Mouse (Mus musculus) thymus, postnatal 4 days (tissue): ENCODE results near the gene Armc3.
"Not testable (repeated sequence)": the region's sequence is repeated elsewhere in the genome, so short reads cannot be mapped to it uniquely, and the experiment has no call there.

Experiments
- DNase-seq: peaks from one replicate; pipeline ENCODE4 v3.0.0; 2021

Armc3 gene

DNA sequence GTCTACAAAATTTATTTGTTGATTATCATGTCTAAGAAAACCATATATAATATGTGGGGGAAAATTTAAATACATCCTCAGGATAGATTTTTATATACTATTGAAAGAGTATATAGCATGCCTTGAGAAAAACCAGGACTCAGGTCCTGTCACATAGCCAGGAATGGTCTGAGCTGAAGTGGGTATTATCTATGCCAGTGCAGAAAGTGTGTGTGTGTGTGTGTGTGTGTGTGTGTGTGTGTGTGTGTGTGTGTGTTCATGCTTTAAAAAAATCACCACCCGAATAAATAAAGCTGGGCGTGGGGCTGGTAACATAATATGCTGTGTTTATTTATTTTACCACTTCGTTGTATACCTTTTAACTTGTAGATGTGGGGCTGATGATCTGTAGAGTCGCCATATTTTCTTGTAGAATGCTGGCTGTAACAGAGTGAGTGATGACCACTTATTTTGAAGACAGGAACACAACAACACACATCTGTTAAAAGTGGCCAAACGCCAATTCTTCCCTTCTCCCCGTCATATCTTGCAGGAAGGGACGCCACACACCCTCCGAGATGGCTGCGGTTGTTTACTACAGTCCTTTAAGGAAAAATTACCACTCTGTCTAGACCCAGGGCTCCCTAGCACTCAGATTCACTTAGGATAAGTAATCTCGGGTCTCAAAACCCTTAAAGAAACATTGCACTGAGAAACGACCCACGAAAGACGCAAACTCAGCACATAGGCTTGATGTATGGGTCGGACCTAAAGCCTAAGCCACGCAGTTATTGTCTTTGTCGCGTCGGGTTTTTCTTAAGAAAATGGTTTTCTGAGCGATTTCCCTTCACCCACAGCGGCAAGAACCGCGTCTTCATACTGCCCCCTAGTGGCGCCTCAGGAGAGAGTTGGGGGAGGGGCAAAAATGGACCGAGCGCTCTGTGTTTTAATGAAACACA is 76.8 kb downstream of the Armc3 start:
- DNase-seq = peak; percentile 90

DNA sequence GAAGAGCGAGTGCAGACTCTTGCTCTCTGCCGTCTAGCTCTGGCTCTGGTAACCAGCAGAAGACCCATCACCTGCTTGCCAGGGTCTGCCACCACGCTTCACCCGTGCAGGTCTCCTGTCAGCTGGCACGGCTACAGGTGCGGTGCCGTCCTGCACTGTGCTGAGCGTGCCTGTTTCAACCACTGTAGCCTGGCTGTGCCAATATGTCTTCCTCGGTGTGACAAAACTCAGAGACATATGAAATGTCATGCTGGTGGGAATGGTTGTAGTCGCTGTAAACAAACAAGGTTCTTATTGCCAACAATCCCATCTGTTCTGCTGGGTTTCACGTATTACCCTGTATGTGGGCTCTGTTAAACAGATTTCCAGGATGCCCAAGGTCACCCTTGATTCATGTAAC is 81.2 kb downstream of the Armc3 start:
- no peak for DNase-seq

DNA sequence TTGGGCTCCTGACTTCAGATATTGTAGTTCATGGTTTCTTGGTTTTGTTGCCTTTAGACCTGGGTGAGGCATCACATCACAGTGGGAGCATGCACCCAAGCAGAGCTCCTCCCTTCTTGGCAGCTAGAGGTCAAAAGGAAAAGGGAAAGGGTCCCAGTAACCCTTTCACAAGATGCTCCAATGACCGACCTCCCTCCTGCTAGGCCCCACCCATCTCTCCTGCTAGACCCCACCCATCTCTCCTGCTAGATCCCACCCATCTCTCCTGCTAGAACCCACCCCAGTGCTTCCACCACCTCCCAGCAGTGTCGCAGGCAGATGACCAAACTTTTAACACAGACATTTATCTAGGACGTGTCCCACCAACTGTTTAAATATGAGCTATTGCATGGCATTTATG is 93.3 kb downstream of the Armc3 start:
- no peak for DNase-seq

DNA sequence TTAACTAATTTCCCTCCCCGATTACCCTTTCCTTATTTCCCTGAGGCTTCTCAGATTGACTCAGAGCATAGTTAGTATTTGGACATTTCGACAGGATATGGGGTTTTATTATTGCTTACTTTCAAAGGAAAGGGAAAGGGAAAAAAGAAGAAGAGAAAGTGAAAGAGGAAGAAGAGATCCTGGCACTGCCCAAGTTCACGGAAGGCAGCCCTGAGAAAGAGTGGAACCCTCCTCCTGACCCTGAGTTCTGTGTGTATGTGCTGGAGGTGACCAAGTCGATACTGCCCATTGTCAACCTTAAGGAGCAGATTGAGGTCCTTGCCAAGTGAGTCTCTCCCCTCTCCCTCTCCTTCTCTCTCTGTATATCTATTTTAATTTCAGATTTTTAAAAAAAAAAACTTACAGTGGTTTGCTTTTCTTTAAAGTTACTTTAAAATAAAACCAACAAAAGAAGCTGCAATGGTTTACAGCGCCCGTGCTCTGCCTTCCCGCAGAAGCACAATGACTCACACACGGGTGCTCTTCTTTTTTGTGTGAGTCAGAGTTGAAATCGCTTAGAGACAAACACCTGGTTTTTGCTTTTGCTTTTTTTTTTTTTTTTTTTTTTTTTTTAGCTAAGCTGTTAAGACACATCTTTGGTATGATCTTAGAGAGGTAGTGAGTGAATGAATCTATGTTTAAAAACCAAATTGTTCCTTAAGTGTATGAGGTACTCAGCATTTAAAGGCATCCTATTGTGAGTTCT is 101.4 kb downstream of the Armc3 start:
- DNase-seq = peak; percentile 47

DNA sequence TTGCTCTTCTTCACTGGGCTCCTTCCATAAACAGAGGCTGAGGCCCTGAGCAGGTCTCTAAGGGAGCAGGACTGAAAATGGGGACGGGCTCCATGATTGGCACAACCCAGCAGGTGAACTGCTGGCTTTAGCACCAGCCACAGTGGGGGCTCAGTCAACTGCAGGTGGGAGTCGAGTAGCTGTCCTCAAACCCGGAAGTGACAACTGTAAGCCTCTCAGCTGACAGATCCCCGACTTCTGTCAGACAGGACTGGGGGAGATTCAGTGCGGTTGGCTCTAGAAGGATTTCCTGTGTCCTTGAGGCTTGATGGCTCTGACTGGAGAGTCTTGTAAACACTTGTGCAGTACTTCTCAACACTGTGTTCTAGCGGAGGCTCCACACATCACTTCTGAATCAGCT is 102.1 kb downstream of the Armc3 start:
- peak; percentile 72 for DNase-seq

DNA sequence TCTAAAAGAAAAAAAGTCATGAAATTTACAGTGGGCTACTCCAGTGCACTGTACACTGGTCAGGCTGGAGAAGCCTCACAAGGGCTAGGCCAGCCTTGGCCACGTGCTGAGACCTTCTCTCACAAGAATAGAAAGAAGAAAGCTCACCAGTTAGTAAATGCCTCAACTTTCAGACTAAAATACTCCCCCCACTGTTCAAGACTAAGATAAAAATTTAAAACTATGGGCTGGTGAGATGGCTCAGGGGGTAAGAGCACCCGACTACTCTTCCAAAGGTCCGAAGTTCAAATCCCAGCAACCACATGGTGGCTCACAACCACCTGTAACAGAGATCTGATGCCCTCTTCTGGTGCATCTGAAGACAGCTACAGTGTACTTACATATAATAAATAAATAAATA is 104.0 kb downstream of the Armc3 start:
- DNase-seq = not testable (repeated sequence)

DNA sequence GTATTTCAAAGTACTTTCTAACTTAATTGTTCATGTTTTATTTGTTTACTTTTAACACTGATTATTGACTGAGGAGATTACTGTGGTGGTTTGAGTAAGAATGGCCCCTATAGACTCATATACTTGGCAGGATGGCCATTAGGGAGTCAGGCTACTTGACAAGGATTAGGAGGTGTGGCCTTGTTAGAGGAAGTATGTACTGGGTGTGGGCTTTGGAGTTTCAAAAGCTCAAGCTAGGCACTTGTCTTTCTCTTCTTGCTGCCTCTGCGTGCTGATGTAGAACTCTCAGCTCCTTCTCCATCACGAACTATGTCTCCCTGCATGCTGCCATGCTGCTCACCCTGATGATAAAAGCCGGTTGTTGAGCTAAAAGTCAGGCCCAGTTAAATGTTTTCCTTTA is 111.4 kb downstream of the Armc3 start:
- no peak for DNase-seq

DNA sequence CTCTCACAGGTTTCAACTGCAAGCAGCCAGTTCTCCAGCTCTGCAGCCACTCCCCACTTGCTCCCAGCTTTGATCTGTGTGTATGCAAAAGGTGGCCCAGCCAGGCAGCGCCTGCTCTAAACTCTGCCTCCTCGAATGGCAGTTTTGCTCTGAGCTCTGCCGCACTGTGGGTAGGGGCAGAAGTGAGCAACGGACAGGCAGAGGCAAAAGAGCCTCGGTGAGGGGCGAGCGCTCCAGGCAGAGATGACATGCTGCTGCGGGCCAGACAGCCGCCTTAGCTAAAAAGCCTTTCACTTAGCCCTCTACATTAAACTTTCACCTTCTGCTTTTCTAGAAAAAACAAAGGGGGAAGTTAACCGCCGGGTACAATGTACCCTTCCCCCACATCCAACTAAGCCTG is 117.0 kb downstream of the Armc3 start:
- DNase-seq = peak; percentile 56

DNA sequence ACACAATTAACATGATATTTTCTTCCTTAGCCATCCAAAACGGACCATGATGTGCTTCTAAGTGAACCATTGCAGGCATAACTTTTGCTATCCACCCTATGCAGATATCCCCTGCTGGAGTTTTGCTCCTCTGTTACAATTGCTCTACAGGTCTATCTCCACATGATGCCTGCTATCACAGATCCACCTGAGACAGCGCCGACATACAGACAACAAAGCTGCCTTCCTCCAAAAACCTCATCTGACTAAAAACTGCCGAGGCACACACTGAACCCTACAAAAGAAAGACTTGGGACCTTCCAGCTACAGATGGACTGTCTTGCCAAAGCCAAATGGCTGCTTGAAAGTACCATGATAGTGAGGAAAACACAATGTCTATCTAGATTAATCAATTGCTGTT is 117.6 kb downstream of the Armc3 start:
- no peak for DNase-seq

DNA sequence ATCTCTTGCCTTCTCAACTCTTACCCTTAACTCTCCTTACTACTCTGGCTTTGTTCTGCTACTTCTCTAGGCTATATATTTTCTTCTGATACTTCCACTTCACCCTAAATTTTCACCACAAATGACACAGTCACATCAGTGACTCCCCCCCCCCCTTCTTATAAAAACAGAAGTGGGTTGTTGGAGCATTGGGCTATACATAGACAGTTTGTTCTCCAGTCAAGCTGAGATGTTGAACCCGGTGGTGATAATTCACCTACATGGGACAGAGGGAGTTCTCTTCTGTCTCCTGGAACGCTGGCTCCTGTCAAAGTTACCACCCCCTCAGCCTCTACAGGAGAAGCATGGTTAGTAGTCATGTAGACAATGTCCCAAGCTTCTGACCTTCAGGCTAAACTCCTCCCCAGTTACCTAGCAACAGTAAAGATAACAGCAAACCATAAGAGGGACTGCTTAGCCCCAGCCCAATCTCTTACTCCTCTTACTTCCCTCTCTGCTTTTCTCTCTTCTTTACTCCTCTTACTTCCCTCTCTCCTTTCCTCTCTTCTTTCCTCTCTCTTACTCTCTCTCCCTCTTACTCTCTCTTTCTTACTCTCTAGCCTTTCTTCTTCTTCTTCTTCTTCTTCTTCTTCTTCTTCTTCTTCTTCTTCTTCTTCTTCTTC is 118.2 kb downstream of the Armc3 start:
- not testable (repeated sequence) for DNase-seq

DNA sequence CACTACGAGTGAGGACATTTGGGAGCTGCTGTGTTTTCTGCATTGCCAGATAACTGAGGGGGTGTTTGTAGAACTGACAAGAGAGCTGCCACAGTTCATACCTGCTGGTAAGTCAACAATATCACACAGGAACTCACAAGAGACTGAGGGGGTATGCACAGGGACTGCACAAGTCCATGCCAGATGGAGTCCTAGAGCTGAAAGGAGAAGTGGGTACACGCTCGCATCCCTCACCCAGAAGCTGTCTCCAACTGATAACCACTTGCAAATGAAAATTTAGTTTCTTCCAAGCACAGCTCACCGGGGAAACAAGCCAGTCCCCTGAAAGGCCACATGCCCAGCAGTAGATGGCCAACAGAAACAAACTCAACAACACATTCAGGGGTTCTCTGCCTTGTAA is 119.4 kb downstream of the Armc3 start:
- DNase-seq = no peak

DNA sequence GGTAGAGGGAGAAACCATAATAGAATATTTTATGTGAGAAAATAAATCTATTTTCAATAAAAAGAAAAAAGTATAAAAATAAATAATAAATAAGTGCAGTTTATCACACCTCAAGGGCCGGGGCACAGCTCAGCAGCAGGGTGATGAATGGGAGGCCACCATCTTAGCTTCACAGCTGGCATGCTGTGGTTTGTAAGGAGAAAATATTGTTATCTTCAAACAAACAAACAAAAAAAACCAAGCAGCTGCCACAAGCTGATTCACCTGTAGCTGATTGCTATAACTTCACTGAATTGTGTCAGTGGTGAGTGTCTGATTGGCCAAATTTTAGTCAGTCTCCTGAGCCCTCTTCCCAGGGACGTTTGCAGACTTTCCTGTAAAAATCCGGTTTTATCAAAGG is 120.2 kb downstream of the Armc3 start:
- DNase-seq = no peak

DNA sequence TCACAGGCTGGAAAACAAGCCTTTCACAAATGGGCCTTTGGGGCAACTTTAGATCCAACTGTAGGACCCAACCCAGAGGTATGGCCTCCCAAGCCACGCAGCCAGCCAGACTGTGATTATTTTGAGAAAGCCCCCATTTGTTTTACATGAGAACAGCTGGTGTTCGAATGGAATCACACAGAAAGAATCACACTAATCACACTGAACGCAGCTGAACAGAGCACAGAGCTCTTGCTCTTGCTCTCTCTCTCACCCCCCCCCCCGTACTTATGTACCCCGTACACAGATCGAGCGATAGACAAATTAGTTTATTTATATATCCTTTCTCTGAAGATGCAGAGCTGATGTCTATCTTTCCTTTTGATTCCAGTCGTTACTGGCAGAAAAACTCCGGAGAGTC is 123.3 kb downstream of the Armc3 start:
- DNase-seq = no peak

DNA sequence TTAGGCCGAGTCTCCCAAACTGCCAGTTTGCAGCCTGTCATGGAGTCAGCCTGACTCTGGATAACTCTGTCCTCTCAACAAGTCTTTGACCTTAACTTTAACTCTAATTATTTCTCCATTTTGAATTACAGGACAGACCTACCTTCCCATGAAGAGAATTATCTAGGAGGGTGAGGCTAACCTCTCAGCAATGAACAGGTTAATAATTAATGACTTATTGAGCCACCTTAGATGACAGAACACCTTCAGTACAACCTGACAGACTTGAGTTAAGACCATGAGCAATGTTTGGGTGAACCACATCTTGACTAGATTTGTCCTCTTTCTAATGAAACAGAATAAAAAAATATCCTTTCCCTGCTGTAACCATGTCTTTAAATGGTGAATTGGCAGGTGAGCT is 127.3 kb downstream of the Armc3 start:
- no peak for DNase-seq

DNA sequence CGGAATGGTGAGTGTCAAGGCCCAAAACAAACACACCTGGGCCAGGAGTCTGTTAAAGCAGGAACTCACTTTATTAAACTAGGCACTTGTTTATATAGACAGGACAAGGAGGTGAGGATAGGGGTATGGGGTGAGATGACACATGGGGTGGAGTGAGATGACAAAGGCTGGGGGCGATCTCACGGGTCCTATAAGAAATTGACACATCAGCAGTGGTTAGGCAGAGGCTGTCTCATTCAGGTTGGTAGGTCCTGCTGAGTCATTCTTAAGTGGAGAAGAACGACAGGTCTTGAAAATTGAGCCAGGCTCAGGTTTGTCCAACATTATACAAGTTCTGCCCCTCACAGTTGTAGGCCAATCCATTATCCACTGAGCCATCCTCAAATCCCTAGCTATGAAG is 128.7 kb downstream of the Armc3 start:
- DNase-seq = no peak

DNA sequence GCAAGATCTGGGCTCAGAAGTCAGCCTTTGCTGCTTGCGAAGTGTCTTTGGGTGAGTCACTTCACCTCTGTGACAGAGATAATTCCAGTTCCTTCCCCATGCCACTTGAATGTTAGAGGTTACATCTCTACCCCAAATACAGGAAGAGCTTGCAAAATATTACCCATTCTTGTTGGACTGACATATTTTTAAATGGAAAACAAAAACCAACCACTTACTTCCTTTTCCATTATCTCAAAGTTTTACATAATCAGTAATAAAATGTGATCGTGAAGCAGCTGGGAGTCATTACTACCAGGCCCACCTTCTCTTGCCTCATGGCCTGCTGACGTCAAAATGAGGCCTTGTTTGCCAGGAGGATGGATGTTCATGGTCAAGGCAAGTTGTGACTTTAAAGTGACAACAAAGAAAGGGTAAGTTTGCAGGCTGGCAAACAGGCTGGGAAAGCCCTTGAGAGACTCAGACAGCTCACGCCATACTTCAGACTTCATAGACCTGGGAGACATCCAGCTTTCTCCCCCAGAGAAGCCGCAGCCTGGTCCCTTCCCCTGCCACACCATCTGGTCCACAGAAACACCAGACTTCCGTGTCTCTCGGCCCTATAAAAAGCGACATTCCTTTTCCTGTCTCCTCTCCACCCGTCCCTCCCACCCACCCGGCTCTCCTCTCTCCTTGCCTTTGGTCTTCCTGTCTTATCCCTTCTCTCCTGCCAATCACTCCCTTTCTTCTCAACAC is 145.0 kb downstream of the Armc3 start:
- DNase-seq = peak; percentile 16

DNA sequence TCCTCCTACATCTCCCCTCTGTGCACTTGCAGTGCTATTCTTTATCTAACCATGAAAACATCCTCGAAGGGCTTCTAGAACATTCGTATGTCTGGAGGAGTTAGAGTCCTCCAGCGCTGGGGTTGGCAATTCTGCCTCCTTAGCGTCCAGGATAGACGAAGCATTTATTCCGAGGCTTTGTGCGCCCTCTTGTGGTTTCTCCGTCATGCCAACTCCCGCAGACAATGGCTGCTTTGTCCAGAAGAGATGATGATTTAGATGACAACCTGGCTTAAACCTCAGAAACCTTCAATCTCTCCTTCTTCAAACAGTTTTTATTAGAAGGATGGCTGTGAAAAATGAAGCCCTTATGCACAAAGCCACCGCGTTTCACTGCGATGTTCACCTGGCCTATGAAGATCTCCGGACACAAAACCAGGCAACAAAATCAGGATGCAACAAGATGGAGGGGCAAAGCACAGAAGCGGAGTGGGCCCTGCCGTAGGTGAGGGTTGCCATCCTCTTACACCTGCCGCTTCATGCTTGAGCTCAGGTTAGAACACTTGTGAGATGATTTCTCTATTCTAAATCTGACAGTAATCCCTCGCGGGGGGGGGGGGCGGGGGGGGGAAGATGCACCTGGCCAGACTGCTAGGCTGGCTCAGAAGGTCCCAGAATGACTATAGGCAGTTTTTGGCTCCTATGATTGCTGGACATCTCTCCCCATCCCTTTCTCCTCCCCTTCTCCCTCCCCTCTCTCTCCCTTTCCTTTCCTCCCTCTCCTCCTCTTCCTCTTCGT is 145.7 kb downstream of the Armc3 start:
- peak; percentile 94 for DNase-seq

DNA sequence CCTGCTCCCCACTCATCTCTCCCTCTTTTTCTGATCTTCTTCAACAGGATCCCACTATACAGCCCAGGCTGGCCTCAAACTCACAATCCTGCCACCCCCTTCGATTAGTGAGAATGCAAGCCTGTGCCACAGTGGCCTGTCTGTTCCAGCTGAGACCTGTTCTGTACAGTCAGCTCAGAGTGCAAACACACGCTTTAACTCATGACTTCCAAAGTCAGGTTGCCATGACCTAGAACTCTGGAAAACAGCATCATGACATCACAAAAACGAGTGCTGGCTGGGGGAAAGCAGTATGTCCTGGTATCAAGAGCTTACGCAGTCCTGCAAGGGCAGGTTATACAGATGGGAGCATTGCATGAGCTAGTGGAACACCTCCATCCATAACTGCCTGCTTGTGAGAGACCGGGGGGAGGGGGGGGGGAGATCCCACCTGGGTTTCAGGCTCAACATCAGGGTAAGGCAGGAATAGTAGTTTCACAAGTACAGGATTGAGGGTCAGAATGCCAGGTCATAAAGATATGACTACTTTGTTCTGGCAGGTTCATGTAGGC is 146.4 kb downstream of the Armc3 start:
- DNase-seq = no peak

DNA sequence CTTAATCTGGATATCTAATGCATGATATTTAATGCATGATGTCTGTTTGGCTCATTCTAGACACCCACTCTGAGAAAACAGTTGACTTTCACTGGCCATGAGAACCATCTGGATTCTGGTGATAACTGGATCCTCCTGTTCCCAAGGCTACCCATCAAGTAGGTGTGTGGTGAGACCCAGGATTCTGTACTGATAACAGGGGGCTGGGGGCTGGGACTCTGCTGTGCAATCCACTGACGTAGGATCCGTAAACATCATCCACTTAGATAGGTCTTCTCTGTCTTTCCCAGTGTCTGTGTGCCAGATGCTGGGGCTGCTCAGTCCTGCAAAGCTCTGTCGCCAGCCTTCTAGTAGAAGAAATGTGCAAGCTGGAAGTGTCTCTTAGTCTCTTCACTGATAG is 149.4 kb downstream of the Armc3 start:
- no peak for DNase-seq

DNA sequence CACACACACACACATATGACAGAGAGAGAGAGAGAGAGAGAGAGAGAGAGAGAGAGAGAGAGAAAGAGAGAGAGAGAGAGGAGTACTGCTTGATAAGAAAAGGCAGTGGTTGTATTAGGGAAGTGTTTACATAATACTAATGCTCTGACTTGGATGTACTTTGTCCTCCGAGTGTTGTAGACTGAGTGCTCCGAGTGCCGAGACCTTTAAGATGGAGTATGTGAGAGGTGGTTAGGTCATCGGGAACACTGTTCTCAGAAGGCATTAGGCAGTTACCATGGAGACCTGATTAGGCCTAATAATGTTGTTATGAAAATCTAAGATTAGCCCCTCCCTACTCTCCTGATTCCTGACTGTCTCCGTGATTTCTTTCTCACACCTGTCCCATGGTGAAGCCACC is 151.1 kb downstream of the Armc3 start:
- DNase-seq = no peak

DNA sequence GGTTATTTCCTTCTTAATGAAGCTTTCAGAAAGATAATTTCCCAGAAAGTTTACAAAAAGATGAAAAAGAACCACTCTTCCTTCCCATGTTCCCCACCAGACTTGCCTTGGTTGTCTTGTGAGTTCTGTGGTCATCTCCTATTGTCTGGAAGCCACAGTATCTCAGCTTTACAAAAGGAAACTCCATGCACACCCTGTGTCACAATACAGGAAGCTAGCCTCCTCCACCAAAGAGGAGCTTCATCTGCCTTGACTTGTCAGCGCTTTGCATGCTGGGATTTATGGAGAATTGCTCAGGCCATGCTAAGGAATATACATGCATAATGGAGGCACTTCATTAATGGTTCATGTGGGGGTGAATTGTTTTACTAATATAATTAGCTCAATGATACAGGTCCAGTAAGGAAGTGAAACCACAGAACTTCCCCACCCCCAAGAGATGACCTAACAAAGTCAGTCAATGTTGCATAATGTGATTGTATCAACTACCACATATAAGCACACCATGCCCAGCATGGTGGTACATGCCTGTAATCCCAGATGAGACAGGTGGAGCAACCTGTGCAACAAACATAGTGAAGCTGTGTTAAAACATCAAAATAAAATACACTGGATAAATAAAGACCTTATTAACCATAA is 152.6 kb downstream of the Armc3 start:
- no peak for DNase-seq
